Mouse (Mus musculus): ENCODE results near the gene Gm28635.
A peak's percentile ranks its signal among the peaks of the same experiment; 100 is the strongest.

The Gm28635 gene

GRCm38 (mm10) chr2:84637452-84638165 lies 40.2 kb downstream of the Gm28635 start:
- peak in 1 of 2 experiments; percentile 44 for DNase-seq

- DNase-seq = peak; percentile 61 to 70
Measured at GRCm38 (mm10) chr2:84636231-84636741, 41.6 kb downstream of the Gm28635 start.

- DNase-seq = peak; percentile 96 to 97
Measured at GRCm38 (mm10) chr2:84635611-84636010, 42.2 kb downstream of the Gm28635 start.

GRCm38 (mm10) chr2:84634934-84635482 lies 42.8 kb downstream of the Gm28635 start:
- no peak for DNase-seq

GRCm38 (mm10) chr2:84634006-84634405 lies 43.8 kb downstream of the Gm28635 start:
- DNase-seq = no peak

GRCm38 (mm10) chr2:84632999-84633398 lies 44.8 kb downstream of the Gm28635 start:
- DNase-seq = peak in 1 of 2 experiments; percentile 47

GRCm38 (mm10) chr2:84632001-84632400 lies 45.8 kb downstream of the Gm28635 start:
- no peak for DNase-seq

- DNase-seq = no peak
Measured at GRCm38 (mm10) chr2:84627036-84627435, 50.8 kb downstream of the Gm28635 start.

- DNase-seq = no peak
Measured at GRCm38 (mm10) chr2:84626366-84626975, 51.4 kb downstream of the Gm28635 start.

- DNase-seq = no peak
Measured at GRCm38 (mm10) chr2:84624201-84624600, 53.6 kb downstream of the Gm28635 start.

- DNase-seq = no peak
Measured at GRCm38 (mm10) chr2:84623428-84624119, 54.3 kb downstream of the Gm28635 start.

- no peak for DNase-seq
Measured at GRCm38 (mm10) chr2:84622668-84623067, 55.2 kb downstream of the Gm28635 start.

- no peak for DNase-seq
Measured at GRCm38 (mm10) chr2:84619646-84620340, 58.0 kb downstream of the Gm28635 start.

GRCm38 (mm10) chr2:84618914-84619313 lies 58.9 kb downstream of the Gm28635 start:
- DNase-seq = peak; percentile 35 to 55

- DNase-seq = peak in 1 of 2 experiments; percentile 50
Measured at GRCm38 (mm10) chr2:84617637-84618515, 60.0 kb downstream of the Gm28635 start.

- DNase-seq = peak; percentile 46 to 65
Measured at GRCm38 (mm10) chr2:84612764-84613163, 65.1 kb downstream of the Gm28635 start.

- DNase-seq = no peak
Measured at GRCm38 (mm10) chr2:84607842-84608241, 70.0 kb downstream of the Gm28635 start.

- no peak for DNase-seq
Measured at GRCm38 (mm10) chr2:84600977-84601376, 76.9 kb downstream of the Gm28635 start.

GRCm38 (mm10) chr2:84599270-84599888 lies 78.5 kb downstream of the Gm28635 start:
- DNase-seq = no peak

- DNase-seq = no peak
Measured at GRCm38 (mm10) chr2:84597123-84597522, 80.7 kb downstream of the Gm28635 start.

GRCm38 (mm10) chr2:84592801-84593200 lies 85.0 kb downstream of the Gm28635 start:
- no peak for DNase-seq
